Mouse (Mus musculus) small intestine, adult 2 months (tissue): ENCODE results near the gene S100a5.

Experiments
- CTCF ChIP-seq: fragments of 200-500 bp; IDR thresholded peaks from 2 replicates; pipeline ENCODE4 v1.5.1; 2012; ENCODE audit warnings: low read depth, mild to moderate bottlenecking, control low read depth, inconsistent platforms, low read length, moderate library complexity, mixed read lengths; ENCODE audit not compliant: insufficient replicate concordance, insufficient read length; ENCODE audit errors: extremely low read depth
- POLR2A ChIP-seq: fragments of 200-500 bp; IDR thresholded peaks from 2 replicates; pipeline ENCODE4 v1.6.1; 2012; ENCODE audit warnings: low read depth, mild to moderate bottlenecking, control low read depth, inconsistent platforms, low read length, moderate library complexity

GRCm38 (mm10) chr3:90598212-90598611 is 10.1 kb upstream of the S100a5 start:
- TF ChIP-seq CTCF (no peak), POLR2A (no peak)
